Mouse (Mus musculus) kidney, postnatal 14 days (tissue): ENCODE data around the gene Tes3-ps.
A peak's percentile ranks its signal among the peaks of the same experiment; 100 is the strongest.

Source experiments
- DNase-seq: peaks from one replicate; pipeline ENCODE4 v3.0.0; 2022; ENCODE audit warnings: mixed read lengths

The Tes3-ps gene

DNA sequence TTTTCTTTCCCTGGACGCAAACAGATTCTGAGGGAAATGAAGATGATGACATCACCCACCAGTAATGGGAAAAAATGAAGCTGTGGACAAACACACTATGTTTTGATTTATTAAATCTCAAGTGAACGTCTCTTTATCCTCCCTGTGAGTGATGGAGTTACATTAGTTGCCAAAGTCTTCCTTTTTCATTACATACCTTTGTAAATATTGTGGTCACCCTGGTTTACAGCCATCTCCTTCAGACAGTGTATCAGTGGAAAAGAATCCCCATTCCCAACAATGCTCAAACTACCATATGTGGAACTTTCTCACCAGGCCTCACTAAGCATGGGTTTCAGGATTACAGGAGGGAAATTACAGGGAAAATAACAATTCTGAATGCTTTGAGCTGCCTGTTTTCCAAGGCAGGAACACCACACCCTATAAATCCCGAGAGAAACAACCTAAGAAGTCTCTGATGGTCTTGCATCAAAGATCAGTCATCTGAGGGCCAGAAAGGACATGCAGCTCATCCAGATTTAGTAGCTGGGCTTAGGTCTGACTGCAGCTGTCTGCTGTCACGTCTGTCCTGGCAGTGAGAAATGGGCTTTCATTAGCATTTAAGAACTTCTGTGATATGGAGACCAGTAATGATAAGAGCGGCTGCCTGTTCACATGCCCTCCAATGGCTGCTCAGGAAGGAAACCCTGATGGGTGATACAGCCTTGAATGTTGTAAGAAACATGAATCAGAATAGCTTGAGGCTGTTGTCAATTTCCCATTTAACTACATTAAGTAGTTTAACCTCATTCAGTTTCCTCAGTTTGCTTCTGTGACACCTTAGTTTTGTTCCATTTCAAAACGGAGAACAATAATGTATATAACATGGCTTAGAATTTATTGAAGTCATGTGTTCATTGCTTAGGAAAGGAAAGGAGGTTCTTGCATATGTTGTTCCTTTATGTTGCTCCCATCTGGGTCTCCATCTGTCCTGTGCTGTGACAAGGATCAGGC lies at the start of gene Tes3-ps:
TSS of gene Tes3-ps (plus strand) at position 943 of the 993 bp plus-strand sequence.
- DNase-seq = no peak

DNA sequence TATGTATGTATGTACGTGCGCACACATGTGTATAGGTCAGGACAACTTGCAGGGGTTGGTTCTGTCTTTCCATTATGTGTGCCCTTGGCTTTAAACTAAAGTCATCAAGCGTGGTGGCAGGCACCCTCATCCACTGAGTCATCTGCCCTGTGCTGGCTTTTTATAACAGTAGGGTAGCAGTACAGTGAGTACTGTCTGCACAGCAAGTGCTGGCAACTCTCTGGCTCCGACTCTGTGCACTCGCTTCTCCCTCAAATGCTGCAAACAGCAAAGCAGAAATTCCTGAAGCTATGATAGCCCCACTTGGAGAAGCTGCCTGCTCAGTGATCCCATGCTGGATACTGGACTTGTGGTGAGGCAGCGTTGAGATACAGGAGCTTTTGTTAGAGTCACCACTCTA lies 48.7 kb upstream of the Tes3-ps start:
- DNase-seq = no peak

DNA sequence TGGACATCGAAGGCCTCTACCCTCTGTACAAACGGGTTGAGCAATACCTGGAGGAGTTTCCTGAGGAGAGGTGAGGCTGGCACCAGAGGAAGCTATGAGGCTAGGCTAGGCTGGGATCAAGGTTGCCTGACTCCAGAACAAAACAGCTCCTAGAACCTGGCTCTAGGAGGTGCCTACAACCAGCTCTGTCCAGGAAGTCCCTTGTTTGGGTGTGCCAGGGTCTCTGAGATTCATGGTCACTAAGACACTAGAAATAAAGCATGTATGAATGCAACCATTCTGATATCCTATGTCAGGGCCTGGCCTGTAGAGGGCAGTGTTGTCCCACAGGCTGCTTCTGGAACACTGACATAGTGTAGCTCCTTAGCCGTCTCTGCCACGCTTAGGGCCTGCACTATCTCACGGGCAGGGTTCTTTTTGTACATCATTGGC lies 43.8 kb upstream of the Tes3-ps start:
- DNase-seq = peak; percentile 80

GRCm38 (mm10) chr13:49460276-49460675 lies 32.8 kb upstream of the Tes3-ps start:
- no peak for DNase-seq

- no peak for DNase-seq
Measured at GRCm38 (mm10) chr13:49460692-49461414, 32.3 kb upstream of the Tes3-ps start.

- peak; percentile 80 for DNase-seq
Measured at GRCm38 (mm10) chr13:49461458-49462132, 31.5 kb upstream of the Tes3-ps start.

GRCm38 (mm10) chr13:49462921-49463320 lies 30.2 kb upstream of the Tes3-ps start:
- no peak for DNase-seq

GRCm38 (mm10) chr13:49465875-49466274 lies 27.2 kb upstream of the Tes3-ps start:
- DNase-seq = no peak

- peak; percentile 48 for DNase-seq
Measured at GRCm38 (mm10) chr13:49466393-49467075, 26.6 kb upstream of the Tes3-ps start.

GRCm38 (mm10) chr13:49467585-49467984 lies 25.5 kb upstream of the Tes3-ps start:
- no peak for DNase-seq

DNA sequence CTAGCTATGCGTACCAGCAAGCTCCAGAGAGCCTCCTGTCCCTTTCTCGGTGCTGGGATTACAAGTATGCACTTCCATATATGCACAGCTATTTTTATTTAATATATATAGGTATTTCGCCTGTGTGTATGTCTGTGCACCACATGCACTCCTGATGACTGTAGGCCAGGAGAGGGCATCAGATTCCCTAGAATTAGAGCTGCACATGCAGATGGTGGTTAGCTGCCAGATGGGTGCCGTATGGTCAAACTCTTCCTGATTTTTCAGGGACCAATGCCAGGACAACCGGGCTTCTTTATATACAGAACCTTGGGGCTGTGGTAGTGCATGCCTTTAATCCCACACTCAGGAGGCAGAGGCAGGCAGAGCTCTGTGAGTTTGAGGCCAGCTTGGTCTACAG lies 24.1 kb upstream of the Tes3-ps start:
- no peak for DNase-seq

GRCm38 (mm10) chr13:49470319-49470718 lies 22.8 kb upstream of the Tes3-ps start:
- DNase-seq = no peak

GRCm38 (mm10) chr13:49470806-49471205 lies 22.3 kb upstream of the Tes3-ps start:
- no peak for DNase-seq

DNA sequence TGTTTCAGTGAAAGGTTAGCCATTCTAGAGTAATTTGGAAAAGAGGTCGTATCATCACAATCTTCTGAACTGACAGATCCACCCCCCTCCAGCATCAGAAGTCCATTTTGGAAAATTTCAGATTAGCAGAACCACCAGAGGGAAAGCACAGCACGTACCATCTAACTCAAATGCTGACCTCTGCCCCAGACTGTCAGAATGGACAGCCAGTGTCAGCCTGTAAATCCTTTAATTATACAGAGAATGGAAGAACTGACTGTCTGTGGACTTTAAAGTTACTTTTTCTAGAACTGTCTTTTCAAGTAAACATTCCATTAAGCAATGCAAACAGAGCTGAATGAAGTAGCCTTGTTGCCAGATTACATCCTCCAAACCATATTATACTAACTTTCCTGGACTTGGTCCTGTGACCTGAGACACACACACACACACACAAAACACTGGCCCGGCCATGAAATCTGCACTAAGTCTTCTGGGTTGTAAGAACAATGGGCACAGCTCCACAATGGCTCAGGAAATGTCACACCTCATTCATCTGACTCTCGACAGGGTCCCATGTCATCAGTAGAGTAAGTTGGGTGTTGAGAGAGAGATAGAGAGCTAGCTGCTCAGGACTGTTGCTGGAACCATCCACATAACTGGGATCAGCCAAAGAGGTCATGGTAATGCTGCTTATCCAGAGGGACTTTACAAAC lies 21.0 kb upstream of the Tes3-ps start:
- peak; percentile 33 for DNase-seq

GRCm38 (mm10) chr13:49472676-49473005 lies 20.5 kb upstream of the Tes3-ps start:
- DNase-seq = no peak

- DNase-seq = no peak
Measured at GRCm38 (mm10) chr13:49477887-49478286, 15.2 kb upstream of the Tes3-ps start.

- no peak for DNase-seq
Measured at GRCm38 (mm10) chr13:49478851-49479374, 14.2 kb upstream of the Tes3-ps start.

- DNase-seq = peak; percentile 24
Measured at GRCm38 (mm10) chr13:49479399-49479798, 13.7 kb upstream of the Tes3-ps start.

GRCm38 (mm10) chr13:49480057-49480456 lies 13.1 kb upstream of the Tes3-ps start:
- DNase-seq = peak; percentile 78

- no peak for DNase-seq
Measured at GRCm38 (mm10) chr13:49480551-49480950, 12.6 kb upstream of the Tes3-ps start.

GRCm38 (mm10) chr13:49485388-49485787 lies 7.7 kb upstream of the Tes3-ps start:
- DNase-seq = no peak

DNA sequence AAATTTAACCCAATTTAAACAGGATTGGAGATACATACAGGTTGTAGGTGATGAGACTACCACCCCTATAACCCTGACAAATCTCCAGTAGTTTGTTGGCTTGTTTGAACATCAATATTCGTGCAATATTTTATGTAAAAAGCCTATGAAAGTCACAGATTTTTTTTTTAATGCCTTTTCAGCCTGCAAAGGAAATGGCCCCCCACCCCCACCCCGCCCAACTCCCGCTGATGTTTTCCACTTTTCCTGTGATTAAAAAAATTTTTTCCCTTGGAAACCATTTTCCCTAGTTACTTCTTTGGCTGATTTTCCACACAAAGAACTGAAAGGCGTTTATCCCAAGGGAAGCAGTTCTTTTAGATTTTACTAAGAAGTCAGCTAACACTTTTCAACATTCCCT lies 11.4 kb downstream of the Tes3-ps start, which contains the start of gene Ecm2:
TSS of gene Ecm2 (plus strand) at position 301 of the 400 bp plus-strand sequence.
- DNase-seq = no peak
